Mouse (Mus musculus) liver, embryonic 14.5 days (tissue): Measurements from ENCODE around the gene Asz1. TPM values are rescaled to one million over a fixed set of nuclear protein-coding genes. Genes with fewer than 3 reads are reported as not detected.

Source experiments
- ATAC-seq: fragments of 200-750 bp; cut with Nextera tagmentation; 2 replicates; pipeline ENCODE4 v1.8.0; 2017; ENCODE audit warnings: moderate number of reproducible peaks, mild to moderate bottlenecking, moderate library complexity; ENCODE audit not compliant: insufficient read depth
- DNase-seq, 3 experiments: peaks; one replicate each; pipeline ENCODE4 v3.0.0-alpha.2; 2012 to 2013; ENCODE audit warnings: low read depth in 3 of 3, low spot score in 3 of 3
- H3K27ac ChIP-seq: fragments of 300-500 bp; sonication (generic); 2 replicates; pipeline ENCODE4 v1.5.1; 2014; ENCODE audit warnings: moderate library complexity, mild to moderate bottlenecking, control low read depth, inconsistent platforms
- H3K27me3 ChIP-seq: fragments of 300-500 bp; sonication (generic); 2 replicates; pipeline ENCODE4 v1.6.1; 2014; ENCODE audit warnings: mild to moderate bottlenecking, low read length, moderate library complexity; ENCODE audit not compliant: control insufficient read depth, insufficient read depth
- H3K36me3 ChIP-seq: fragments of 300-500 bp; sonication (generic); replicated peaks from 2 replicates; pipeline ENCODE4 v1.6.1; 2014; ENCODE audit warnings: low read depth; ENCODE audit not compliant: control insufficient read depth, insufficient read depth
- H3K4me1 ChIP-seq, 2 experiments: fragments of 200-500 bp in 1 of 2; fragments of 300-500 bp in 1 of 2; sonication (generic) in 1 of 2; replicated peaks; 2 replicates each; pipeline ENCODE4 v1.6.1; 2012 to 2014; ENCODE audit warnings: antibody characterized with exemption in 1 of 2, inconsistent platforms in 1 of 2, low read length in 1 of 2; ENCODE audit not compliant: control insufficient read depth in 2 of 2, insufficient read depth in 2 of 2
- H3K4me2 ChIP-seq: fragments of 300-500 bp; sonication (generic); 2 replicates; pipeline ENCODE4 v1.6.1; 2014; ENCODE audit warnings: low read depth, mild to moderate bottlenecking, control low read depth, moderate library complexity
- H3K4me3 ChIP-seq, 2 experiments: fragments of 200-500 bp in 1 of 2; fragments of 300-500 bp in 1 of 2; sonication (generic) in 1 of 2; 2 replicates each; pipeline ENCODE4 v1.5.1; 2012 to 2014; ENCODE audit warnings: low read depth in 2 of 2, low read length in 2 of 2, mild to moderate bottlenecking in 2 of 2, control low read depth in 1 of 2, inconsistent platforms in 1 of 2, moderate library complexity in 1 of 2; ENCODE audit not compliant: insufficient read depth in 1 of 2
- H3K9ac ChIP-seq: fragments of 300-500 bp; sonication (generic); replicated peaks from 2 replicates; pipeline ENCODE4 v1.6.1; 2014; ENCODE audit warnings: mild to moderate bottlenecking, control low read depth, moderate library complexity
- H3K9me3 ChIP-seq: fragments of 300-500 bp; sonication (generic); 2 replicates; pipeline ENCODE4 v1.6.1; 2016; ENCODE audit warnings: low read length, mixed read lengths; ENCODE audit not compliant: control insufficient read depth
- CTCF ChIP-seq: IDR thresholded peaks from 2 replicates; pipeline ENCODE4 v1.5.1; 2016; ENCODE audit warnings: antibody characterized with exemption, low read depth, control low read depth
- EP300 ChIP-seq: IDR thresholded peaks from 2 replicates; pipeline ENCODE4 v1.6.1; 2016; ENCODE audit warnings: antibody characterized with exemption, low read depth
- WGBS: fragments of 180-500 bp; shearing (Covaris S2); extraction: QIAGEN DNeasy Blood & Tissue Kit; methylation state at CpG from one replicate; pipeline ENCODE4 v1.1.7; 2014; ENCODE audit not compliant: insufficient replicate concordance; 5-methylcytosine and 5-hydroxymethylcytosine counted together
- polyA plus RNA-seq, 2 experiments: library from polyadenylated mRNA; depleted of rRNA in 1 of 2; stranded (reverse) in 1 of 2; unstranded in 1 of 2; fragments of >200 nt; fragmentation: Nextera tagmentation in 1 of 2; extraction: Ambion mirVana in 1 of 2; gene quantifications; 2 replicates each; pipeline versions ENCODE4 v1.2.1 to v1.2.3; 2012 to 2014

Asz1 gene
- polyA plus RNA-seq, 2 experiments: not detected

- no peaks in the 10 kb centered on the region for H3K4me1 ChIP-seq
- DNase-seq (no peak), ATAC-seq (no peak)
- H3K4me3 ChIP-seq: no peak overlapping the region
- 65% methylated on average over 1 of the region's 1 CpGs for WGBS
- H3K4me2 ChIP-seq: no peak overlapping the region
- H3K27ac ChIP-seq: no peak overlapping the region
- H3K9ac ChIP-seq: no peak overlapping the region
- no peaks in the 10 kb centered on the region for H3K36me3 ChIP-seq
- TF ChIP-seq EP300: no peak
- TF ChIP-seq CTCF: no peak
- no peaks in the 10 kb centered on the region for H3K9me3 ChIP-seq
- H3K27me3 ChIP-seq: no peaks in the 10 kb centered on the region
These were observed 12.0 kb downstream of the Asz1 start for GRCm38 (mm10) chr6:18096861-18097260.

GRCm38 (mm10) chr6:18089098-18089497 lies 19.8 kb downstream of the Asz1 start:
- Histone ChIP-seq H3K36me3 (no peaks in the 10 kb centered on the region), H3K27ac (no peak overlapping the region), H3K27me3 (no peaks in the 10 kb centered on the region), H3K9ac (no peak overlapping the region), H3K4me2 (no peak overlapping the region), H3K9me3 (no peaks in the 10 kb centered on the region), H3K4me1 (no peaks in the 10 kb centered on the region), H3K4me3 (no peak overlapping the region)
- 67% methylated on average over 5 of the region's 5 CpGs for WGBS
- ATAC-seq (no peak), DNase-seq (no peak)
- no peak for TF ChIP-seq CTCF
- TF ChIP-seq EP300: no peak

GRCm38 (mm10) chr6:18087160-18087804 lies 21.6 kb downstream of the Asz1 start:
- DNase-seq: no peak
- Histone ChIP-seq H3K4me2 (no peak overlapping the region), H3K4me3 (no peak overlapping the region), H3K9me3 (no peaks in the 10 kb centered on the region), H3K9ac (no peak overlapping the region), H3K27ac (no peak overlapping the region), H3K4me1 (no peaks in the 10 kb centered on the region), H3K36me3 (no peaks in the 10 kb centered on the region), H3K27me3 (no peaks in the 10 kb centered on the region)
- TF ChIP-seq CTCF (no peak), EP300 (no peak)
- 55% methylated on average over 5 of the region's 5 CpGs for WGBS
- ATAC-seq: no peak

GRCm38 (mm10) chr6:18078615-18079014 lies 30.2 kb downstream of the Asz1 start:
- Histone ChIP-seq H3K4me3 (no peak overlapping the region), H3K27ac (no peak overlapping the region), H3K9me3 (no peaks in the 10 kb centered on the region), H3K9ac (no peak overlapping the region), H3K36me3 (no peaks in the 10 kb centered on the region), H3K4me2 (no peak overlapping the region), H3K27me3 (no peaks in the 10 kb centered on the region), H3K4me1 (peaks cover 0 to 2% of the 10 kb centered on the region in 2 experiments; a peak in 1 of 4 replicates)
- DNase-seq (no peak), ATAC-seq (no peak)
- TF ChIP-seq CTCF: peak; percentile 44; the same call in 1 of the 2 replicates
- TF ChIP-seq EP300: no peak
- WGBS: 23% methylated on average over 1 of the region's 1 CpGs

DNA sequence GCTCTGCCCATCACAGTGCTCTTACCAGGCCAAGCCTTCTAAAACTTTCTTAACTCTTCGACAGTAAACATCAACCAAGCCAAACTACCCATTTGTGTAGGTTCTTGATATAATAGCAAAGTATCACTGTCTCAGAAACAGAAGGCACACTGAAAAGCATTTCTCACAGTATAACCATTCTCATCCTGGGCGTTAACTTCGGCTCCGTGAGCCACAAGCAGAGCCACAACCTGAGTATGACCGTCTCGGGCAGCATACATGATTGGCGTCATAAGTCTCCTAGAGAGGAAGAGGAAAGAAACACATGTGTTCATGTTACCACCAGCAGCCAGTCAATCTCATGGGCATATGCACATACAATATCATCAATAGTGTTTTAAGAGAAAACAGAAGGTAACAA lies 31.9 kb downstream of the Asz1 start:
- ATAC-seq: no peak

More for the DNA sequence above, 31.9 kb downstream of the Asz1 start:
- no peak for DNase-seq
- Histone ChIP-seq H3K27ac (no peak overlapping the region), H3K4me3 (no peak overlapping the region), H3K36me3 (no peaks in the 10 kb centered on the region), H3K27me3 (no peaks in the 10 kb centered on the region), H3K9ac (no peak overlapping the region), H3K9me3 (no peaks in the 10 kb centered on the region), H3K4me2 (no peak overlapping the region), H3K4me1 (peaks cover 0 to 2% of the 10 kb centered on the region in 2 experiments; a peak in 1 of 4 replicates)
- TF ChIP-seq CTCF (no peak), EP300 (no peak)
- WGBS: 57% methylated on average over 7 of the region's 7 CpGs
